Mouse (Mus musculus): ENCODE results near the gene Snx33. TPM values are rescaled to one million over a fixed set of nuclear protein-coding genes. Genes with fewer than 3 reads are reported as not detected.
"Not testable (repeated sequence)": the region's sequence is repeated elsewhere in the genome, so short reads cannot be mapped to it uniquely, and the experiment has no call there.

The Snx33 gene
- total RNA-seq (2021) = 10 to 100 TPM; 16.6 to 19.5 TPM
- long read RNA-seq, experiment 1, full-length matches to known transcripts = 5 of 8 reads
- long read RNA-seq, experiment 1, partial matches to known transcripts = 0 of 8 reads
- long read RNA-seq, experiment 1, other reads (novel, unspliced or antisense) = 3 of 8 reads
- long read RNA-seq, experiment 2, full-length matches to known transcripts = 9 of 9 reads
- long read RNA-seq, experiment 2, partial matches to known transcripts = 0 of 9 reads
- long read RNA-seq, experiment 2, other reads (novel, unspliced or antisense) = 0 of 9 reads

- DNase-seq = peak; percentile 97
Measured at GRCm38 (mm10) chr9:56928041-56928811, at the start of gene Snx33. Gene Snx33, minus strand, starts transcription at chr9:56928371.

GRCm38 (mm10) chr9:56975199-56975598, 47.0 kb upstream of the Snx33 start:
- DNase-seq = no peak

GRCm38 (mm10) chr9:56973960-56974524, 45.9 kb upstream of the Snx33 start:
- DNase-seq = no peak

GRCm38 (mm10) chr9:56970158-56970557, 42.0 kb upstream of the Snx33 start:
- no peak for DNase-seq

GRCm38 (mm10) chr9:56961591-56961990, 33.4 kb upstream of the Snx33 start:
- DNase-seq = no peak

GRCm38 (mm10) chr9:56958689-56959088, 30.5 kb upstream of the Snx33 start:
- no peak for DNase-seq

GRCm38 (mm10) chr9:56956966-56957675, 28.9 kb upstream of the Snx33 start:
- peak; percentile 45 for DNase-seq

GRCm38 (mm10) chr9:56953562-56953961, 25.4 kb upstream of the Snx33 start:
- DNase-seq = no peak

- DNase-seq = peak; percentile 98
Measured at GRCm38 (mm10) chr9:56950414-56951400, 22.5 kb upstream of the Snx33 start, which contains the start of gene Snupn. Gene Snupn, plus strand, starts transcription at chr9:56950878.

GRCm38 (mm10) chr9:56949767-56950166, 21.6 kb upstream of the Snx33 start:
- peak; percentile 12 for DNase-seq

- not testable (repeated sequence) for DNase-seq
Measured at GRCm38 (mm10) chr9:56948699-56949098, 20.5 kb upstream of the Snx33 start.

GRCm38 (mm10) chr9:56947481-56947880, 19.3 kb upstream of the Snx33 start:
- peak; percentile 58 for DNase-seq

GRCm38 (mm10) chr9:56938374-56938773, 10.2 kb upstream of the Snx33 start:
- DNase-seq = no peak

- peak; percentile 90 for DNase-seq
Measured at GRCm38 (mm10) chr9:56937223-56938160, 9.3 kb upstream of the Snx33 start, which contains the start of gene Imp3. Gene Imp3, plus strand, starts transcription at chr9:56937475.

GRCm38 (mm10) chr9:56936861-56937222, 8.7 kb upstream of the Snx33 start:
- DNase-seq = no peak

GRCm38 (mm10) chr9:56930556-56930955, 2.4 kb upstream of the Snx33 start:
- no peak for DNase-seq

- no peak for DNase-seq
Measured at GRCm38 (mm10) chr9:56929496-56929895, 1.3 kb upstream of the Snx33 start.

GRCm38 (mm10) chr9:56927191-56928012, 769 bp downstream of the Snx33 start:
- DNase-seq = peak; percentile 59

GRCm38 (mm10) chr9:56926387-56926786, 1.8 kb downstream of the Snx33 start:
- DNase-seq = no peak
